Mouse (Mus musculus) olfactory bulb, adult 2 months (tissue): ENCODE results near the gene Siah3.

Source experiments
- CTCF ChIP-seq: fragments of 200-500 bp; IDR thresholded peaks from 2 replicates; pipeline ENCODE4 v1.5.1; 2012; ENCODE audit warnings: low read depth, mild to moderate bottlenecking, low read length, moderate library complexity; ENCODE audit not compliant: insufficient read depth
- POLR2A ChIP-seq: fragments of 200-500 bp; IDR thresholded peaks from 2 replicates; pipeline ENCODE4 v1.6.1; 2012; ENCODE audit warnings: mild to moderate bottlenecking, low read depth, low read length, moderate library complexity; ENCODE audit not compliant: insufficient read depth

DNA sequence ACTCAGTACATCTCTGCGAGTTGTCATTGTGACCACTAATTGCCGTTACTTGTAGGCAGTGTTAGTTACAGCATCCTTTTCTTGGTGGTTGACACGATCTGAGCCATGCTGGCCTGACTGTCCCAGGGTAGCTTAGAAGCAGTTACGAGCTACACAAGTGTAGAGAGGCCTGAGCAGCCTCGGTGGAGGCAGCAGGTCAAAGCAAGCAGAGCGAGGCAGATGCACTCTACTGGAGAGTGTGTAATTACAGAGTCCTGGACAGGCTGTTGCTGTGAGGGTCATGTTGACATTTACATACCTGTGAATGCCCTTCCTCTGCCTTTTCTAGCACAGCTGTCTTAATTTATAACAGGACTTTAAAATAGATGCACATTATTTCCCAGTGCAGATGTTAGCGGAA lies 32.1 kb downstream of the Siah3 start:
- TF ChIP-seq POLR2A (no peak), CTCF (no peak)
